Mouse (Mus musculus): ENCODE results near the gene Tmem116. TPM values are rescaled to one million over a fixed set of nuclear protein-coding genes. Genes with fewer than 3 reads are reported as not detected.

The Tmem116 gene
- total and polyA plus RNA-seq, 3 experiments, result 1.3 to 3.2 (median 2.3) TPM

- dilution Hi-C loops (cut with MboI; ENCODE audit: extremely low pct_ligation_motif_present, extremely low pct_unique_long_range_greater_than_20kb, low sequenced_read_pairs) (no loop called here), in situ Hi-C loops (cut with MboI; ENCODE audit: low pct_ligation_motif_present, low pct_unique_long_range_greater_than_20kb, low sequenced_read_pairs) (no loop called here)
- TF ChIP-seq EP300 (IDR thresholded peaks at IDR 0.05; ENCODE audit: low read length) (no peak), BHLHE40 (IDR thresholded peaks at IDR 0.05; ENCODE audit: low read depth, low read length) (no peak), E2F4 (IDR thresholded peaks at IDR 0.05; ENCODE audit: insufficient replicate concordance, low read depth, low read length) (no peak), CHD1 (IDR thresholded peaks at IDR 0.05; ENCODE audit: low read depth, low read length) (no peak)
- H3K27me3 ChIP-seq (replicated peaks), result no peaks in the 10 kb centered on the region
- no peak overlapping the region for H3K4me3 ChIP-seq (replicated peaks in 1 of 3; ENCODE audit: low read depth in 2 of 3, low read length in 2 of 3, poor library complexity in 1 of 3)
- H3K9ac ChIP-seq (ENCODE audit: insufficient read depth, low read depth), result no peak overlapping the region
- no peak overlapping the region for H3K27ac ChIP-seq (ENCODE audit: insufficient read depth, low read depth)
- H3K4me1 ChIP-seq (ENCODE audit: control insufficient read depth in 1 of 2, insufficient read depth in 2 of 2), result peaks cover 9 to 19% of the 10 kb centered on the region in 2 experiments
- H3K36me3 ChIP-seq (replicated peaks in 1 of 2; ENCODE audit: control insufficient read depth in 1 of 2, insufficient read depth in 1 of 2, low read length in 1 of 2), result no peaks in the 10 kb centered on the region
- DNase-seq (ENCODE audit: extremely low read depth), result no peak
- H3K79me2 ChIP-seq (replicated peaks; ENCODE audit: control insufficient read depth, extremely low read depth, insufficient read depth, poor library complexity, severe bottlenecking), result no peaks in the 10 kb centered on the region
- H3K9me3 ChIP-seq (replicated peaks; ENCODE audit: low read length), result no peaks in the 10 kb centered on the region
- no peak overlapping the region for H3K4me2 ChIP-seq (ENCODE audit: insufficient read depth, low read depth, poor library complexity, severe bottlenecking)
These were observed 24.3 kb downstream of the Tmem116 start for GRCm38 (mm10) chr5:121476040-121476439.

GRCm38 (mm10) chr5:121477680-121478079 lies 26.0 kb downstream of the Tmem116 start:
- Histone ChIP-seq H3K27me3 (replicated peaks) (no peaks in the 10 kb centered on the region), H3K27ac (ENCODE audit: insufficient read depth, low read depth) (no peak overlapping the region), H3K4me1 (ENCODE audit: control insufficient read depth in 1 of 2, insufficient read depth in 2 of 2) (peaks cover 0 to 3% of the 10 kb centered on the region in 2 experiments; a peak in 1 of 4 replicates), H3K4me3 (replicated peaks in 1 of 3; ENCODE audit: low read depth in 2 of 3, low read length in 2 of 3, poor library complexity in 1 of 3) (no peak overlapping the region), H3K4me2 (ENCODE audit: insufficient read depth, low read depth, poor library complexity, severe bottlenecking) (no peak overlapping the region), H3K9me3 (replicated peaks; ENCODE audit: low read length) (no peaks in the 10 kb centered on the region), H3K9ac (ENCODE audit: insufficient read depth, low read depth) (no peak overlapping the region), H3K36me3 (replicated peaks in 1 of 2; ENCODE audit: control insufficient read depth in 1 of 2, insufficient read depth in 1 of 2, low read length in 1 of 2) (no peaks in the 10 kb centered on the region), H3K79me2 (replicated peaks; ENCODE audit: control insufficient read depth, extremely low read depth, insufficient read depth, poor library complexity, severe bottlenecking) (no peaks in the 10 kb centered on the region)
- dilution Hi-C loops (cut with MboI; ENCODE audit: extremely low pct_ligation_motif_present, extremely low pct_unique_long_range_greater_than_20kb, low sequenced_read_pairs), result no loop called here
- in situ Hi-C loops (cut with MboI; ENCODE audit: low pct_ligation_motif_present, low pct_unique_long_range_greater_than_20kb, low sequenced_read_pairs), result no loop called here
- TF ChIP-seq KAT2A (IDR thresholded peaks at IDR 0.05; ENCODE audit: insufficient replicate concordance, low read length) (no peak), ZMIZ1 (IDR thresholded peaks at IDR 0.05; ENCODE audit: low read depth, low read length) (no peak), ZNF384 (IDR thresholded peaks at IDR 0.05; ENCODE audit: low read depth, low read length) (no peak), BHLHE40 (IDR thresholded peaks at IDR 0.05; ENCODE audit: low read depth, low read length) (no peak), NRF1 (IDR thresholded peaks at IDR 0.05; ENCODE audit: low read depth, low read length) (no peak), E2F4 (IDR thresholded peaks at IDR 0.05; ENCODE audit: insufficient replicate concordance, low read depth, low read length) (no peak), SMC3 (IDR thresholded peaks at IDR 0.05; ENCODE audit: low read depth, low read length) (peak; percentile 90), RAD21 (IDR thresholded peaks at IDR 0.05; ENCODE audit: low read depth, low read length) (peak; percentile 98), IRF4 (IDR thresholded peaks at IDR 0.05; ENCODE audit: low read depth, low read length) (peak; percentile 42; the same call in 1 of the 2 replicates), CTCF (conservative IDR thresholded peaks at IDR 0.05 in 1 of 2, IDR thresholded peaks at IDR 0.05 in 1 of 2; ENCODE audit: low read depth in 2 of 2, low read length in 2 of 2) (peak; percentile 61 to 96), GABPA (IDR thresholded peaks at IDR 0.05; ENCODE audit: insufficient replicate concordance, low read depth, low read length) (no peak), NELFE (IDR thresholded peaks at IDR 0.05; ENCODE audit: low read depth, low read length) (no peak; the same call in 1 of the 2 replicates), MXI1 (IDR thresholded peaks at IDR 0.05; ENCODE audit: low read depth, low read length) (no peak), ZC3H11A (IDR thresholded peaks at IDR 0.05; ENCODE audit: low read depth, low read length) (peak; percentile 45; the same call in 1 of the 2 replicates), MAZ (IDR thresholded peaks at IDR 0.05; ENCODE audit: low read depth, low read length) (no peak), CHD2 (IDR thresholded peaks at IDR 0.05; ENCODE audit: low read length) (no peak), JUN (IDR thresholded peaks at IDR 0.05; ENCODE audit: insufficient read depth, low read depth, low read length) (no peak)
- peak; percentile 72 for DNase-seq (ENCODE audit: extremely low read depth)

Data from CH12.LX (cell line).